Mouse (Mus musculus) heart, embryonic 13.5 days (tissue): Measurements from ENCODE around the gene Ptma. TPM values are rescaled to one million over a fixed set of nuclear protein-coding genes. Genes with fewer than 3 reads are reported as not detected.

Source experiments
- ATAC-seq: fragments of 200-750 bp; cut with Nextera tagmentation; 2 replicates; pipeline ENCODE4 v1.8.0; 2017; ENCODE audit warnings: moderate TSS enrichment; ENCODE audit not compliant: insufficient number of reproducible peaks, low FRiP score, low TSS enrichment; ENCODE audit errors: extremely low read depth
- H3K27ac ChIP-seq: fragments of 300-500 bp; sonication (generic); replicated peaks from 2 replicates; pipeline ENCODE4 v1.5.1; 2015; ENCODE audit warnings: moderate library complexity, mild to moderate bottlenecking, inconsistent platforms
- H3K27me3 ChIP-seq: fragments of 300-500 bp; sonication (generic); replicated peaks from 2 replicates; pipeline ENCODE4 v1.6.1; 2015; ENCODE audit warnings: mild to moderate bottlenecking, inconsistent platforms
- H3K36me3 ChIP-seq: fragments of 300-500 bp; sonication (generic); 2 replicates; pipeline ENCODE4 v1.6.1; 2015; ENCODE audit warnings: mild to moderate bottlenecking, inconsistent platforms
- H3K4me1 ChIP-seq: fragments of 300-500 bp; sonication (generic); 2 replicates; pipeline ENCODE4 v1.6.1; 2015; ENCODE audit warnings: inconsistent platforms
- H3K4me2 ChIP-seq: fragments of 300-500 bp; sonication (generic); 2 replicates; pipeline ENCODE4 v1.6.1; 2015; ENCODE audit warnings: inconsistent platforms, mild to moderate bottlenecking, moderate library complexity
- H3K4me3 ChIP-seq: fragments of 300-500 bp; sonication (generic); 2 replicates; pipeline ENCODE4 v1.5.1; 2015; ENCODE audit warnings: moderate library complexity, mild to moderate bottlenecking, inconsistent platforms
- H3K9ac ChIP-seq: fragments of 300-500 bp; sonication (generic); 2 replicates; pipeline ENCODE4 v1.6.1; 2015; ENCODE audit warnings: inconsistent platforms, mild to moderate bottlenecking, moderate library complexity
- H3K9me3 ChIP-seq: fragments of 300-500 bp; sonication (generic); 2 replicates; pipeline ENCODE4 v1.6.1; 2016; ENCODE audit warnings: inconsistent platforms
- WGBS: fragments of 180-500 bp; shearing (Covaris S2); methylation state at CpG from one replicate; pipeline ENCODE4 v1.1.7; 2015; ENCODE audit warnings: mixed read lengths; 5-methylcytosine and 5-hydroxymethylcytosine counted together
- polyA plus RNA-seq: library from polyadenylated mRNA; unstranded; fragments of >200 nt; fragmentation: Nextera tagmentation; extraction: Ambion mirVana; gene quantifications from 2 replicates; pipeline ENCODE4 v1.2.1, GENCODE M21; 2015

The Ptma gene
- polyA plus RNA-seq, 1 experiment from 2014 or later = 934 TPM

GRCm38 (mm10) chr1:86522286-86522871 lies 4.1 kb upstream of the Ptma start:
- Histone ChIP-seq H3K36me3 (no peaks in the 10 kb centered on the region), H3K27ac (peak overlapping the region; percentile 75), H3K27me3 (no peaks in the 10 kb centered on the region), H3K4me1 (peaks cover 27% of the 10 kb centered on the region), H3K4me2 (no peak overlapping the region), H3K9ac (peak overlapping the region; percentile 67), H3K9me3 (no peaks in the 10 kb centered on the region), H3K4me3 (no peak overlapping the region)
- 51% methylated on average over 7 of the region's 7 CpGs for whole genome bisulfite sequencing
- ATAC-seq = no peak

GRCm38 (mm10) chr1:86523776-86524618 lies 2.5 kb upstream of the Ptma start:
- Histone ChIP-seq H3K36me3 (peaks cover 5% of the 10 kb centered on the region), H3K27ac (peak overlapping the region; percentile 100), H3K4me1 (peaks cover 32% of the 10 kb centered on the region), H3K4me3 (peak overlapping the region; percentile 99), H3K9ac (peak overlapping the region; percentile 79), H3K27me3 (no peaks in the 10 kb centered on the region), H3K4me2 (peak overlapping the region; percentile 94), H3K9me3 (no peaks in the 10 kb centered on the region)
- 78% methylated on average over 8 of the region's 8 CpGs for WGBS
- no peak for ATAC-seq

- Histone ChIP-seq H3K9me3 (no peaks in the 10 kb centered on the region), H3K4me2 (peak overlapping the region; percentile 94), H3K4me3 (peak overlapping the region; percentile 99), H3K4me1 (peaks cover 40% of the 10 kb centered on the region), H3K27me3 (no peaks in the 10 kb centered on the region), H3K36me3 (peaks cover 13% of the 10 kb centered on the region), H3K27ac (peak overlapping the region; percentile 100), H3K9ac (peak overlapping the region; percentile 94)
- 3% methylated on average over 53 of the region's 53 CpGs for WGBS
- ATAC-seq = peak; percentile 71
These were observed 1.7 kb upstream of the Ptma start for GRCm38 (mm10) chr1:86524619-86525498.

- Histone ChIP-seq H3K27me3 (no peaks in the 10 kb centered on the region), H3K9me3 (no peaks in the 10 kb centered on the region), H3K4me2 (peak overlapping the region; percentile 94), H3K9ac (peak overlapping the region; percentile 94), H3K27ac (peak overlapping the region; percentile 100), H3K4me1 (peaks cover 41% of the 10 kb centered on the region), H3K36me3 (peaks cover 15% of the 10 kb centered on the region), H3K4me3 (peak overlapping the region; percentile 99)
- WGBS = under 1% methylated on average over 44 of the region's 44 CpGs
- peak; percentile 3; the same call in 1 of the 2 replicates for ATAC-seq
These were observed 919 bp upstream of the Ptma start for GRCm38 (mm10) chr1:86525499-86526115.

GRCm38 (mm10) chr1:86526789-86527598 lies 468 bp downstream of the Ptma start:
- Histone ChIP-seq H3K4me2 (peak overlapping the region; percentile 94), H3K4me1 (peaks cover 50% of the 10 kb centered on the region), H3K36me3 (peaks cover 22% of the 10 kb centered on the region), H3K27ac (peak overlapping the region; percentile 100), H3K4me3 (peak overlapping the region; percentile 99), H3K9ac (peak overlapping the region; percentile 100), H3K27me3 (no peaks in the 10 kb centered on the region), H3K9me3 (no peaks in the 10 kb centered on the region)
- ATAC-seq = no peak
- under 1% methylated on average over 111 of the region's 111 CpGs for WGBS

- H3K4me2 ChIP-seq = peak overlapping the region; percentile 94
- peaks cover 22% of the 10 kb centered on the region for H3K36me3 ChIP-seq
- peak overlapping the region; percentile 100 for H3K27ac ChIP-seq
- no peaks in the 10 kb centered on the region for H3K9me3 ChIP-seq
- ATAC-seq = 0 out of 2 replicates have a peak, but pooled peaks have one; percentile 4
- no peaks in the 10 kb centered on the region for H3K27me3 ChIP-seq
- WGBS = under 1% methylated on average over 89 of the region's 89 CpGs
- peak overlapping the region; percentile 100 for H3K9ac ChIP-seq
- H3K4me3 ChIP-seq = peak overlapping the region; percentile 99
- peaks cover 49% of the 10 kb centered on the region for H3K4me1 ChIP-seq
These were observed 1.3 kb downstream of the Ptma start for GRCm38 (mm10) chr1:86527599-86528486.

GRCm38 (mm10) chr1:86528571-86529180 lies 2.1 kb downstream of the Ptma start:
- under 1% methylated on average over 15 of the region's 15 CpGs for WGBS
- H3K9me3 ChIP-seq = no peaks in the 10 kb centered on the region
- ATAC-seq = no peak
- peak overlapping the region; percentile 100 for H3K9ac ChIP-seq
- peak overlapping the region; percentile 99 for H3K4me3 ChIP-seq
- H3K36me3 ChIP-seq = peaks cover 28% of the 10 kb centered on the region
- H3K4me2 ChIP-seq = peak overlapping the region; percentile 94
- peak overlapping the region; percentile 100 for H3K27ac ChIP-seq
- peaks cover 48% of the 10 kb centered on the region for H3K4me1 ChIP-seq
- H3K27me3 ChIP-seq = no peaks in the 10 kb centered on the region

- no peaks in the 10 kb centered on the region for H3K27me3 ChIP-seq
- no peak for ATAC-seq
- peaks cover 31% of the 10 kb centered on the region for H3K36me3 ChIP-seq
- H3K27ac ChIP-seq = peak overlapping the region; percentile 42; the same call in 1 of the 2 replicates
- H3K4me2 ChIP-seq = peak overlapping the region; percentile 94
- H3K4me1 ChIP-seq = peaks cover 39% of the 10 kb centered on the region
- peak overlapping the region; percentile 100 for H3K9ac ChIP-seq
- no peaks in the 10 kb centered on the region for H3K9me3 ChIP-seq
- H3K4me3 ChIP-seq = peak overlapping the region; percentile 99
- 53% methylated on average over 4 of the region's 4 CpGs for WGBS
These were observed 3.1 kb downstream of the Ptma start for GRCm38 (mm10) chr1:86529590-86529989.

GRCm38 (mm10) chr1:86530871-86531546 lies 4.5 kb downstream of the Ptma start:
- peaks cover 31% of the 10 kb centered on the region for H3K36me3 ChIP-seq
- peak overlapping the region; percentile 13 for H3K4me3 ChIP-seq
- 19% methylated on average over 4 of the region's 4 CpGs for WGBS
- H3K4me1 ChIP-seq = peaks cover 34% of the 10 kb centered on the region
- H3K9me3 ChIP-seq = no peaks in the 10 kb centered on the region
- peak overlapping the region; percentile 44 for H3K4me2 ChIP-seq
- H3K27ac ChIP-seq = peak overlapping the region; percentile 69
- peak overlapping the region; percentile 33 for H3K9ac ChIP-seq
- H3K27me3 ChIP-seq = no peaks in the 10 kb centered on the region
- ATAC-seq = no peak
